Mouse (Mus musculus): ENCODE measurements around the gene Stc2.

Stc2 gene

GRCm38 (mm10) chr11:31369648-31370286, at the start of gene Stc2:
Gene Stc2, minus strand, starts transcription at chr11:31370074.
- peak; percentile 60 to 78 for DNase-seq

DNA sequence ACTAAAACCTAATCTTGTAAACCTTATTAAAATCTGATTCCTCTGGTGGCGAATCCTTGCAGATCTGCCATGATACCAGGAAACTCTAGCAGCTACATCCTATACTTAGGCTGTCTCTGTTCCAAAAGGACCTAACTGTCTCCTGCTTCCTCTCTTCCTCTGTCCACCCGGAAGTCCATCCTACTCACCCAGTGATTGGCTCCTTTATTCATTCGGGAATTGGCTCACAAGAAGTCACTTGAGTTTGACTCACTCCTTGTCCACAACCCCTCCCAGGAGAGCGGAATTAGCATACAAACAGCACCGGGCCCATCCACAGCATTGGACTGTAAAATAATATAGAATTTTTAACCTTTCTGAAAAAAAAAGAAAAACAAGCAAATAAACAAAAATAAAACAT, 47.2 kb upstream of the Stc2 start:
- DNase-seq = no peak

- DNase-seq = no peak
Measured at GRCm38 (mm10) chr11:31412376-31412775, 42.5 kb upstream of the Stc2 start.

DNA sequence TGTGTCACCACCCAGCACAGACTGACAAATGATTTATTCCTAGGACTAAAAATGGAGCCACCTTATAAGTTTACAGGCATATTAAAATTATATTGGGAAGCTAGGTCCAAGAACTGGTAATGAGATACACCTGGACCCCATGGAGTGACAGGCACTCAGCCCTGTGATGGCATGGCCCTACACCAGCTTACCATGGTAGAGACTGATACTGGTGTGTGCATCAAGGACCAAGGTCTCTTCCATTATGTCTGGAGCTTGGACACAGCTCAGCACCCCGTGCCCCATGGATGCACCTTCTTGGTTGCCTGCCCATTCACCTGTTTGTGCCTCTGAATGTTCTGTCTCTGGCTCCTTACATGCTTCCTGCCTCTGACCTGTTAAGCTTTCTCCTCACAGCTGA, 36.9 kb upstream of the Stc2 start:
- DNase-seq = no peak

GRCm38 (mm10) chr11:31403080-31403479, 33.2 kb upstream of the Stc2 start:
- no peak for DNase-seq

- DNase-seq = no peak
Measured at GRCm38 (mm10) chr11:31398604-31399003, 28.7 kb upstream of the Stc2 start.

GRCm38 (mm10) chr11:31396638-31397417, 27.0 kb upstream of the Stc2 start:
- no peak for DNase-seq

DNA sequence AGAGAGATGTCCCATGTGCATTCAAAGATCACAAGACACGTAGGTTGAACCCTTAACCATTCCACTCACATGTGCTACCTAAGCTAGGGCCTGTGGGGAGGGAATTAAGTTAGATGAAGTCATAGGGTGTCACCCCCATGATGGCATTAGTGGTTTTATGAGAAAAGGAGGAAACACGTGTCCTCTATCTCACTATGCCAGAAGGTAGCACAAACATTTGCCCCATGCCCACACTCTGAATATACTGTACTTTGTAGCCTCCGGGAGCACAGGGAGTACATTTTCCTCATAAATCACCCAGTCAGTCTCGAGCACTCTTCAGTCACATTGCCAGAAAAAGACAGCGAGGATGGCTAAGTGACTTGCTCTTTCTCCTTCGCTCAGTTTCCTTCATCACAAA, 24.2 kb upstream of the Stc2 start:
- DNase-seq = no peak

DNA sequence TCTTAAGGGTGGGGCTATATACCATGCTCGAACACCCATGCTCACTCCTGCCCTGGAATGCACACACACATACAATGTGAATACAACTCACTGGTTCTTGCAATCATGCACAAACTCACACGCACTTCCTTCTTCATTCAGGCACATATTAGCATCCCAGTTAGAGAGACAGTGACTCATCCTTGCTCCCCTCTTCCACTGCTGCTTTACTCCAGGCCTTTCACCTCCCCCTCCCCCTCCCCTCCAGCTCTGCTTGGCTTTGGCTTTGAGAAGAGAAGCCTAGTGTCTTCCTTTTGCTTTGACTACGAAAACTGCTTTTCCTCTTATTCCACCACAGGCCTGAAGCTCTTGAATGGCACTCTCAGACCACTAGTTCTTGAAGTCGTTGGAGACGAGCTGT, 22.5 kb upstream of the Stc2 start:
- no peak for DNase-seq

DNA sequence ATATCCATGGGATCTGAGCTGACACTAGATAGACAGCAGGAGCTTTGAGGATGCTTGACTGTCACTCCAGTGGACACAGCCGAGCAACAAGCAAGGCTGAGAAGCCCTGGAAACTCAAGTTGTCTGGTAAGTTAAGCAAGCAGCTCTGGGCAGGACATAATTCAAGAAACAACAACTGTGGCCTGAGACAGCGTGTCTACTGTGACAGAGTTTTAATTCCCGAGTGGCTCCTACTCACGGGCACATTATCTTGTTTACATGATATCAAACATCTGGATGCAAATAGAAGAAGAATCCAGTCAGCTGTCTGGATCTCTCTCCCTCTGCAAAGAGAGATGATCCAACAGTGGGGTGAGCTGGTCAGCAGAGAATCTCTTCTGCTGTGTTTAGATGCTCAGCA, 19.0 kb upstream of the Stc2 start:
- DNase-seq = no peak

DNA sequence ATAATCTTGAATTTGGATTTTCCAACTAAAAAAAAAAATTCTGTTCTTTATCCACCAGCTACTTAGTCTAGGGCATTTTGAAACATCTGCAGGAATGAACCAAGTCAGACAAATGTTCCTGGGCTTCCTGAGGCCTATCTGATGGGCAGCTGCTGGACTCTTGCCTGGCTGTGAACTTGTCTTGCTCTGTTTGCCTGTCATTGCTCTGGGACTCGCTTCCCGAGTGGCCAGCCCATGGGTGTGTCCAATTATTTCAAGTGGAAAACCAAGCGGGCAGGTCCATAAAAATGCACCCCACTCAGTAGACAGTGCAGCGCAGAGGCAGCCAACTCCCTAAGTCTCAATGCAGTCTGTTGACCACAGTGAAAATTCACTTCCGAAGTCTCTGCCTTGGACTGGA, 17.7 kb upstream of the Stc2 start:
- DNase-seq = no peak

DNA sequence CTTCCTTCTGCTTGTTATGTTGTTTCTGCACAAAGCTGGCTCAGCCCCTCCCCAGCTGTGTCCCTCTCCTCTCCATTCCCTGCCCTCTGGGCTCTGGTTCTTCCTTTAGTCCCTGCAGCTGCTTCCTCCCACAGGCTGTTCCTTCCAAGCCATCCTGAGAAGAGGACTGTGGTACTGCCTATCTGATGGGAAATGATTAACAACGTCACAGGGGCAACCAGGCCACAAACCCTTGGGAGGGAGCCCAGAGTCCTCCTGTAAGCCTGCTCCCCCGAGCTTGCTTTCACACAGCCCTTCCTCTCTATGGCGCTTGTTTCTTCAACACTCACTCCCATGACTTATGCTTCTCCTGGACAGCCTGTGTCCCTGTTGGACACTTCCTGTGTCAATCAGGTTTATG, 16.7 kb upstream of the Stc2 start:
- peak; percentile 29 to 41 for DNase-seq

- DNase-seq = no peak
Measured at GRCm38 (mm10) chr11:31383968-31384367, 14.1 kb upstream of the Stc2 start.

GRCm38 (mm10) chr11:31382145-31382544, 12.3 kb upstream of the Stc2 start:
- DNase-seq = no peak

DNA sequence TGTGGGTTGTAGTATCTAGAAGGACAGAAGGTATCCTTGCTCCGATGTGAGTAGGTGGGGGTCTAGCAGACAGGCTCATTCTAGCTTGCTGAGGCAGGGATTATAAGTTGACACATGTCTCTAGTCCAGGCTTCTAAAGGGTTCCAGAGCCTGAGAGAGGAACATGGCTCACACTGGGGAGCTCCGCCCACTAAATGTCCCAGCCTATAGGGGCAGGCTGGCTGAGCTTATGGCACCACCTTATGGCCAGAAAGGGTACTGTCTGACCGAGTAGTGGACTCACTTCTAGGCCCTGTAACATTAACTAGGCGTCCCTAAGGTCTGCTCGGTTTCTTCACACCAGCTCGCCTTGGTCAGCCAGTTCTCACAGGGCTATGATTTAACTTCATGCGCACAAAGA, 3.6 kb upstream of the Stc2 start:
- DNase-seq = peak; percentile 33 to 72

DNA sequence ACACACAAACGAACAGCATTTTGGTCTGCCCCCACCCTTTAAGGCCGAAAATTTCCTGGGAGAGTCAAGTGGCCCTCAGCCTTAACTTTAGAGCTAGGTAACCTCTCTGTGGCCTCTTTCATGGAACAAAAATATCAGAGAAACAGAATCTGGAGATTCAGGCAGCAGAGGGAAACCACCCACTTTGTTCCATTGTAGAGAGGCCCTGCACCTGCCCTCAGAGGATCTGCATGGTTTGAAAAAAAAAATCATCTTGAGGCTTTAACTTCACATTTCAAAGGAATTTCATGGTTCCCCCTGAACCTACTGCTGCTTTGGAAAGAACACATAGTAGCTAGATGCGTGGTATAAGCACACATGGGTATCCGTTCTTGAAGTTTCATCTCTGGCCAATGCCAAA, 2.3 kb upstream of the Stc2 start:
- DNase-seq = no peak

DNA sequence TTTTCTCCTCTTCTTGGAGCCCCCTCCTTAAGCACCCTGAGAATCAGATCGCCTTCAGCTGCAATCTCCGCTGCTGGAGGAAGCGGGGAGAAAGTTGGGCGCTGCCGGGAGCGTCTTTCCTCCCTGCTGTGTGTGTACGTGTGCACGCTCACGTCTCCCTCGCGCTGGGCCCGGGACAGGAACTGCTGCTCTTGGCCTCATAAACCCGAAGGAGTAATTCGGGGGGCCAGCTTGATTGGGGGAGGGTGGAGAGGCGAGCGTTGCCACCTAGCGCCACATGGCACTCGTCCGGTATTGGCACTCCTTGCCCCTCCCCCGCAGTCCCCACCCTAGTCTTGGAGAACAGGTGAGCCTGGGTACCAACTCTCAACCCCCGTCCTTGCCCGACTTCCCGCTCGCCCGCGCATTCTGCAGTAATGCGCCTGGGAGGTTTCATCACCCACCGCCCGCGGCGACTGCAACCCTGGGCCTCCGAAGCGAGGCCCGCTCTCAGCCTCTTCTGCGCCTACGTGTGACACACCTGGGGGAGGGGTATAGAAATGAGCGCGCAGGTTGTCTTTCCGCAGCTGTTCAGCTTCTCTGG, 1.5 kb upstream of the Stc2 start:
- DNase-seq = no peak

- DNase-seq = peak; percentile 26 to 50
Measured at GRCm38 (mm10) chr11:31370436-31371230, 759 bp upstream of the Stc2 start.

DNA sequence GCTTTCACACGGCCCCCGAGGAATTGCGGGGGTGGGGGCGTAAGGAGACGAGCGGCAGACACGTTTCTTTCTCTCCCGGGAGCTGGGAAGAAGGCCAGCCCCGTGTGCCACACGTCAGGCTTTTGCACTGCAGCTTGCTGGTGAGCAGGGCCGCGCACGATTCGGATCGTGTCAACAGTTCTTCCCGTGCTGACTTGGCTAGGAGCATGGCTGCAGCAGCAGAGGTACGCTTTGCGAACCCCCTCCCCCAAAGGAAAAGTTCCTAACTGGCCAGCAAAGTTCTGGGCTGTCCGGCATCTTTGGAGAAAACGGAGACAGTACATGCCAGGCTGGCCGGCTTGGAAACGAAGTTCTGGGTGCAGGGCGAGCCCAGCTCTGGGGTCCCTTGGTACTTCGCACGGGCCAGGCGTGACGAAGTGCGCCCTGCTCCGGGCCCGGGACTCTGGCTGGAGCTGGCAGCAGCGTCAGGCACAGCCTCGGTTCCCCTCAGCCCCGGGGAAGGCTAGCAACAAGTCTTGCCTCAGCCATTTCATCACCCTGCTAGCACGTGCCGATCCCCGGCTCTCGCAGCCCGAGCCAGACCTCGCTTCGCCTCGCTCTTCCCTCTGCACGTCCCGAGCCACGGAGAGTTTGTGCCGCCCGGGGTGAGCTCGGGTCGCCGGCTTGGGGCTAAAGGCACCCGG, 768 bp downstream of the Stc2 start:
- peak; percentile 17 to 58 for DNase-seq

DNA sequence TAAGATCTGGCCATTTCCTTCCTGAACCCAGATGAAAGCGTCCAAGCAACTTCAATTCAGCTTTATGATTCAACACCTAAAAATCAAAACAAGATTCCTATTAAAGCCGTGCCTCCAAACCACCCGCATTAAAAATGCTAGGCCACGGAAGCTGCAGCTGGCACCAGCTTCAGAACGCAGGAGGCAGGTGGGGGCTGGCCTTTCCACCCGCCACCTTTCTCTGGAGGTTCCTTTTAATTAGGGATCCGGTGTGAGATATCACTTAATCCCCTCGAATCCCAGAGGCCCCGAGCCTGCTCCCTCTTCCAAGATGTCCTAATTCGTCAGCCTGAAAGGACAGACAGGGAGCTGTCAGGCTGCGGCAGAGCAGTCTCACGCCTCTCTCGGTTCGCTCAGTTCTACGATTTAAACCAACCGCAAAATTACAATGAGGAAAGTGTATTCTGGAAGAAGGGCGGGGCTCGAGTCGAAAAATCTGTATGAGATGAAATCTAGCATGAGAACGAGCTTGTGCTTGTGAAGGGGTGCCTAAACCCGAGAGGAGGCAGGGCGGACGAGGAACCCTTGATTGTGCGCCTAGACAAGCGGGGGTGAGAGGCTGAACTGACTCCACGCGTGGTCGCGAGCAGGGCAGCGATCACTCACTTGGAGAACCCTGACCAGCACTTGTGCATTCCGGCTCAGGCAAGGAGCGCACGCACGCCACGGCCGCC, 1.5 kb downstream of the Stc2 start:
- no peak for DNase-seq

DNA sequence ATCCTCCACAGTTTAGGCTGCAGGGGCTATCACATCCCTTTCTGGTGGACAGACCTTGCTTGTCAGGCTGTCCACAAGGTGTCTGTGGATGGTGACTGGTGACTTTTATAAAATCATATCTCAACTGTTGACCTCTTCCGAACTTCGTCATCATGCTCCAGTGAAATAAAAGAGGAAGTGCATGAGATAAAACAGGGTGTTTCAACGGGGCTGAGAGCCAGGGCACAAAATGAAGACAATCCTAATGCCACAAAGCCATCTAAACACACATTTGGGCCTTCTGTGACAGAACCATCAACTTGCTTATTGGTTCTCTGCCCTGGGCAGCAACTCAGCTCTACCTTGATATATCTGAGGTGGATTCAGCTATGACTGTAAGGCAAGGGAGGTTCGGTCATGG, 3.0 kb downstream of the Stc2 start:
- no peak for DNase-seq

- no peak for DNase-seq
Measured at GRCm38 (mm10) chr11:31366421-31366820, 3.5 kb downstream of the Stc2 start.
